Mouse (Mus musculus) left cerebral cortex, adult 8-10 months (tissue): ENCODE measurements around the gene Lrba. TPM values are rescaled to one million over a fixed set of nuclear protein-coding genes. Genes with fewer than 3 reads are reported as not detected.

Experiments used
- DNase-seq, 2 experiments: peaks; one replicate each; pipeline ENCODE4 v3.0.0; 2022; ENCODE audit warnings: low spot score in 2 of 2
- total RNA-seq, 4 experiments: library from RNA; stranded (reverse); gene quantifications; 2 replicates each; pipeline ENCODE4 v1.2.4; 2022

Gene Lrba
- total RNA-seq, result 10 to 100 TPM; 29.9 to 39.7 (median 34.5) TPM

DNA sequence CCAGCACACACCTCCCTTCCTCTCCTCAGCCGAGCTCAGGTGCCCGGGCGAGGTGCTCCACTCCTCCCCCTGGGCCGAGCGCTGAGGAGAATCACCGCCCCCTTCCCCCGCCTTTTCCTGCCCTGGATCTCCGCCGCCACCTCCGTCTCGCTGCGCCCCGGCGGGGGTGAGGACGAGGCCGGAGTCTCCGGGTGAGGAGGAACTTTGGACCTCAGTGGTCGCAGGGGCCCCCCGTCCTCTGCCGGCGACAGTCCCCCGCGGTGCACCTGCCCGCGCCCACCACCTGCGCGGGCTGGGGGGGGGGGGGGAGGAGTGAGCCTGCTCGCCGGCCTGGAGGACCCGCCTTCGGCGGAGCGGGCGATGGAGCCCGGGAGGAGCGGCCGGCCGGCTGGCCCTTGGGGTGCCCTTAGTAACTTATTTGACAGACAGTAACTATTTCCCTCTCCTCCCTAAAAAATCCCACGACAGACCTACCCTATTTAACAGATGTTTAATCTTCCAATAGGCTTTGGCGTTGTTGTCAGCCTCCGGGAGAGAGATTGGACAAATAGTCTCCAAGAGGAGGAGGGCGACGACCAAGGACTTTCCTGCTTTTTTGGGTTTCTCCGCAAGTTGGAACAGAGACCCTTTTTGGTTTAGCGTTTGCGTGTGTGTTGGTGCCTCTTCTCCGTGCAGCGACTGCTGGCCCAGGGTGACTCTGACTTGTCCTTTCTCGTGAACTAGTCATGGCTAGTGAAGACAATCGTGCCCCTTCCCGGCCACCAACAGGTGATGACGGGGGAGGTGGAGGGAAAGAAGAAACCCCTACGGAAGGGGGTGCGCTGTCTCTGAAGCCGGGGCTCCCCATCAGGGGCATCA, at the start of gene Lrba:
Lrba (plus strand) TSS at position 117 of the 858 bp plus-strand sequence.
- peak; percentile 50 to 64 for DNase-seq

DNA sequence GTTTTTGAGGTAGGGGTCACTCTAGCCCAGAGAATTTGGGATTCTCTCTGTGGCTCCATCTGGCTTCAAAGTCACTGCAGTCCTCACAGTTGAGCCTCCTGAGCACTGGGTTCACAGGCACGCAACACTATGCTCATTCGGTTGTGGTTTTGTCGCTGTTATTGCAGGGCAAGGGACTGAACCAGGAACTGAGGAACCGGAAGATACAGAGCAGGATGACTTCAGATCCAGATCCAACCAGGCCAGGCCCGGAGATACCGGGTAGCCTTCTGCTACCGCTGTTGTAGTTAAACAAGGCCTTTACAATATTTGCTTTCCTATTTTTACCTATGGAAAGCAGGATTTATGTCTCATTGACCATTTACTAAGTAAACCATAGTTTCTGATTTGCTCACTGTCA, 44.8 kb upstream of the Lrba start:
- DNase-seq, result no peak

DNA sequence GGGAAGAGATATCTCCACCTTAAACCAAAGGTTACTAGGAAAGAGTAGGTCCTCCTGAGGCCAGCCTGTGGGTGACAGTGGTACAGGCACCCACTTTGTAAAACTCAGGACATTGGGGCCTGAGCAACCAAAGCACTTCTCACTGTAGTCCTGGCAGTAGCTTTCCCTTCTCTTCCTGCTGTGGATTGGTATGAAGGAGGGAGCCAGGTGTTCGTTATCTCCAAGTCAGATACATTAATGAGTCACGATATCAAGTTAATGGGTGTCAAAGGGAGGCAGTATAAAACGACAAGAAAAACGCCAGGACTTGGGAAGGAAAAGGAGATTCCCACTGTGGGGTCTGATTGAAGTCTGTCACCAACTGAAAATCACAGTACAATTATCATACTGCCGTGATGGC, 43.4 kb upstream of the Lrba start:
- DNase-seq, result no peak

DNA sequence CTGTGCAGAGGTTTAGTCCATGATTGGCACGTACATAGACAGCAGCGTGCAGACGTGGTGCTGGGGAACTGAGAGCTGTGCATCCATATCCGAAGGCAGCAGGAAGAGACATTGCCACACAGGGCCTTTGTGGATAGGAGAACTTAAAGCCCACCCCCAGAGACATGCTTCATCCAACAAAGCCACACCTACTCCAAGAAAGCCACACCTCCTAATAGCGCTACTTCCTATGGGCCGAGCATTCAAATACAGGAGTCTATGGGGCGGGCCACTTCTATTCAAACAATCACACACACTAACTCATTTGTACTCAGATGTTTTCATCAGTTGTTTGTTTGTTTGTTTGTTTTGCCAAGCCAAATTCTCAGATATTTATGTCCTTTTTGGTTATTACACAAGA, 39.9 kb upstream of the Lrba start:
- no peak for DNase-seq

DNA sequence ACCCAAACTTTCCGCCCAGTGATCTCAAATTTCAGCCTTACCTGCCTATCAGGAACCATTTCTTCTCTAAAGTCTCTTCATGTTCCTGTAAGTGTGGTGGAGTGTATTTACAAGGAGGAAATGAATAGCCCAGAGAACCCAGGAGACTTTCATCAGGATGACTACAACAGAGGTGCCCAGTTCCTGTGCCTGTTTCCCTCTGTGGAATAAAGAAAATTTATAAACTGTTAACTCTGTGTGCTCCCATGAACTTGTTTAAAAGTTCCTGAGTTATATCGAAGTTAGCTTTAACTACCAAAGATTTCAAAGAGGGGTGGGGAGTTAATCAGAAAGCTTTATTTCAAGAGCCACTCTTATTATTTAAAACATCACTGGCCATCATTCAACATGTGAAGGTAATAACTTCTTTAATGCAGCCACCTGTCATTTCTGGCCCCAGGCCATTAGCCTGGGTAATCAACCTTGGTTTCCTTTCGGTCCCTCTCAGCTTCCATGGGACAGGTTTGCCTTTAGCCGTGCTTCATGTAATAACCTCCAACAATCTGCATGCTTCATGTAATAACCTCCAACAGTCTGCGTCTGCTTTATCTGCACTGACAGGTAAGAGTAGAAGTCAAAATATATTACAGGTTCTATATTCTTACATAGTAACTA, 36.6 kb upstream of the Lrba start:
- DNase-seq, result no peak

DNA sequence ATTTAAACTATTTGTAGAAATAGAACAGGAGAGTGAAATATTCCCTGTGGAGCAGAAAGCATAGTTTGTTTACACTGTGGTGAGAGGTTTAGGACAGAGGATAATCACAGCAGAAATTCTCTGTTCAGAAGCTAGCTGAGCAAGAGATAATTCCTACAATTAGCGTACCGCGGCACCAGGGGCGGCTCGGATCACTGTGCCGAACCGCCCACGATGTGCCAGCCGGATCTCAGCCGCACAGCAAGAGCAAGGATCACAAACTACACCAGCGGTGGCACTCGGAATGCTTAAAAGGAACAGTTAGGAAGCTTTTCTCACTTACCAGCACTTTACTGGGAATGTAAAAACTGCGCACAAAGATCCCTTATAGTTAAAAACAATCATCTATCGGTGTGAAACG, 28.5 kb upstream of the Lrba start:
- DNase-seq, result peak; percentile 6 to 19

DNA sequence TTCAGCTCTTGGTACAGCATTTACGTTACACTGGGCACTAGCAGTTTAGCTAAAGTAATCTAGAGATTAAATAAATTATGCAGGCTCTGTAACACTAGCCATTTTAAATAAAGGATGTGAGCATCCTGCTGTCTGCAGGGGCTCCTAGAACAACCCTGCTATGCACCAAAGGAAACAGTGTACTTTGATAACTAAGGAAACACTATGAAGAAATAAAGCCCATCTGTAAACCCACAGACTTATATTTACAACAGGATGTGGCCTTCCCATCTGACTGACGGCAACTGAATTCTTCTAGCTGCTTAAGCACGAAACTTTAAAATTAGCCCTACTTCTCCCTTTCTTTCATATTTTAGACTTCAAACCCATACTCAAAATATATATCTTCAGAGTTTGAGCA, 28.0 kb upstream of the Lrba start:
- DNase-seq, result no peak

DNA sequence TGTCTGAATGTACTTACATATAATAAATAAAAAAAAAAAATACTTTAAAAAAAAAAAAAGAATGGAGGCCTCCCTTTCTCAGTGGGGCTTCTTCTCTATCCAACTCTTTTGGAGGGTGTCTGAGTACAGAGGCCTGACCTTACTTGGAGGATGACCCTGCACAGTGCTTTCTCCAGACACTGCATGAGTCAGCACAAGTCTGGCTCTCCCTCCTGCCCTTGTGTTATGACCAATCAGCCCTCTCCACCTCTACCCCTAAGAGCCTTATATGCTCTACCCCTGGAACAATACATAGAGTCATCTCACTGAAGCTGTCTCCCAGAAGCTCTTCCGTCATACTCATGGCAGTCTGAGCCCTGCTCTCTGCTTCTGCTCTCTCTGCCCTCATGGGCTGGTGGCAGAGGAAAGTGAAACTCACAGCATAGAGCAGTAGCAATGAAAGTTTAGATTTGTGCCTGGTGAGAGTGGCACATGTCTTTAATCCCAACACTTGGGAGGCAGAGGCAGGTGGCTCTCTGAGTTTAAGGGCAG, 22.8 kb upstream of the Lrba start:
- no peak for DNase-seq

DNA sequence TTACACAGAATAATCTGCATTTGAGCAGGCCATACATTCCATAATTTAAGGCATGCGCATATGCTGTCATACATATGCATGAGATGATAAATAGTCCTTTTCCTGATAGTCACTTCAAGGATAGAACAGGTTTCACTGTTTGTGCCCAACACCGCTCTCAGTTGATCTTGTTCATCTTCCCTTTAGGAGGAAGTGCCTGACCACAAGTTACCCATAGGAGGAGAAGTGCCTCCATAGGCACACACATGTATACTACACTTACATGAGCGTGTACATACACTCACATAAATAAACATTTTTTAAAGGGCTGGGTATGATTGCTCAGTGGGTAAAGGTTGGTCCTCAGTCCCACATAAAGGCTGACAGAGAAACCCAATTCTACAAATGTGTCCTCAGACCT, 22.0 kb upstream of the Lrba start:
- DNase-seq, result no peak

DNA sequence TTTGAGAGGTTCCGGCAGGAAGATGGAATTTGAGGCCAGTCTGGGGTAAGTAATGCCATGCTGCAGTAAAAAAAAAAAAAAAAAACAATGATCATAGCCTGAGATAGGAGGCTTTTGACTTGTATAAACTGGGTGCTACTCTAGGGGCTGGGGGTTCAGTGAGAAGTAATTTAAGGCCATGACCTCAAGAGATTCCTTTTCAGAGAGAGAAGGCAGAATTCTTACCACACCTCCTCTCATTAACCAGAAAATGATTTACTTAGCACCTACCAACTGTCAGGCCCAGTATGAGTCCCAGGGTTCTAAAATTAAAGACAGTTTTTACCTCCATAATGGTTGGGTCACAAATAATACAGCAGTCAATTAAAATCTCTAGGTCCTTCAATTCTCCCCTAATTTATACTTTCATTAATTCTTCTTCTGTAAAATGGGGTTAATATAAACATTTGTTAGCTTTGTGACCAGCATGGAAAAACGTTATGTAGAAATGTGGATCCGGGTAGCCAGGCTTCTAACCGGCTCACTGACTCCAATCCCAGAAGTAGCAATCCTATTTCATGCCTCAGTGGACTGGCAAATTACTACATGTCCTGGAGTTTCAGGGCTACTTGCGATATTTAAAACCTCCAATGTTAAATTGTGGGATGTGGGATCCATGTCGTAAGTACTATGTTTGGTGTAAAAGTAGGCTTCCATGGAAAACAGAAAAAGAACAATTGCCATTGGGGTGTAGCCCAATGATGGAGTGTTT, 19.7 kb upstream of the Lrba start:
- DNase-seq, result no peak

DNA sequence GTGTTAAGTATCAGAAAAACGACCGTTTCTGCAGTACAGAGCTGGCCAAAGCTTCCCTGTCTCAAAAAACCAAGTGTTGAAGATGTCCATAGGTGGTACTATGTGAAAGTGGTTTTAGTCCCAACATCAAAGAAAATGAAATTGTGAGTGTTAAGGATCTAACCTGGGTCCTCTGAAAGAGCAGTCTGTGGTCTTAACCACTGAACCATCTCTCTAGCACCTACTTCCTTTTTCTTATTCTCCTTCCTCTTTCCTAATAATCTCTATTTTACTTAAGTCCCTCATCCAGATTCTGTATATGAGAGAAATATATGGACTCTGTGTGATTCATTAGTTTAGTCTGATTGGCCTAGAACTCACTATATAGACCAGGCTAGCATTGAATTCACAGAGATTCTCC, 17.9 kb upstream of the Lrba start:
- DNase-seq, result no peak

DNA sequence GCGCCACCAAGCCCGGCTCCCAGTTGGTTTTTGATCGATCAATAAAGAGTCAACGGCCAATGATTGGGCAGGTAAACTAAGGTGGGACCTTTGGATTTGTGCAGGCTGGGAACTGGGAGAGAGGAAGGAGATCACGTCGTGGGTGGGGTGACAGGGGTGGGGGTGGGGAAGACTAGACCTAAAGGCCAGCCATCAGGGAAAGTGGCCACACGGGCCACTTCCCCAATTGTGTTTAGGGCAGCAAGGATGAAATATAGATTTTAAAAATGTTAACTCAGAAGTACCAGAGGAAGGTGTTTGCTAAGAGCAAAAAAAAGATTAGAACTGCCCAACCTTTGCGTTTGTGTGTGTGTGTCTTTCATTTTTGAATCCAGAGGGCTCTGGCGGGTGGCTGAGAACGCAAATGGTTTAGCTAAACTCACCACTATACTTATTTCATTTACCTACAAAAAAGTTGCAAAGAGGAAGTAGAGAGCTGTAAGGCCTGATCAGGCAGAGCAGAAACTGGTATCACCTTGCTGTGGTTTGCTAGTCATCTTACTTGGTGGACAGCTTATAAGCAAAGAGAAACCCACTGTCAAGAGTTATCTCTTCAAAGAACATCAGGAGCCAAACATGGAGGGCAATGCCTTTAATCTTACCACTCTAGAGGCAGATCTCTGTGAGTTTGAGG, 14.1 kb upstream of the Lrba start:
- DNase-seq, result no peak

DNA sequence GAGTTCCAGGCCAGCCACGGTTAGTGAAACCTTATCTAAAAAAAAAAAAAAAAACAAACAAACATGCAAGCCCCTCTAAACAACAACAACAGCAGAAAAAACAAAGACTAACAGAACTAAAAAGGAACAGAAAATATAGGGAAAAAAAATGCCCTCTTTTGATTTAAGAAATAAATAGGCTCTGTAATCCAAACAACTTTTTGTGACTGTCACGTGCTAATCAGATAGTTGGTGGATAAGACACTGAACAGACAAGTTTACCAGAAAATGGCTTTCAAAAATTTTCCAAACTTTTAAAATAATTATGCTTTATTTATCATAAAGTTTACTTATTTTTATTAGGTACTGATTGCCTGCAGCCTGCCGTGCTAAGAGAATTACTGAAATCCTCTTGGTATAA, 13.5 kb upstream of the Lrba start:
- no peak for DNase-seq

DNA sequence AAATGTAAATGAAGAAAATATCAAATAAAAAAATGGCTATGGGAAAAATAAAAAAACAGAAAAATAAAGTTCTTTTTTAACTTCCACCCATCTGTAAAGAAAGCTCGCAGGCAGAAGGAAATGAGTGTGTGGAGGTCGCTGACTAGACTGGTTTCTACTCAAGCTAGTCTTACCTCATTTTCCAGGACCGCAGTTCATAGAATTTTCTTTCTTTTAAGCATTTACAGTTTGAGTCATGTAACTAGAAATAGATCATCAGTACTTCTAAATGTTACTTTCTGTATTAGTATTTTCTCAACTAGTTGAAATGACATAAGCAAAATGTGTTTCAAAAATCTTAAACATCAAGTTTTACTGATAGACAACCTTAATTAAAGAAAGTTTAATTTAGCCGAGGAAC, 10.2 kb upstream of the Lrba start:
- DNase-seq, result no peak

DNA sequence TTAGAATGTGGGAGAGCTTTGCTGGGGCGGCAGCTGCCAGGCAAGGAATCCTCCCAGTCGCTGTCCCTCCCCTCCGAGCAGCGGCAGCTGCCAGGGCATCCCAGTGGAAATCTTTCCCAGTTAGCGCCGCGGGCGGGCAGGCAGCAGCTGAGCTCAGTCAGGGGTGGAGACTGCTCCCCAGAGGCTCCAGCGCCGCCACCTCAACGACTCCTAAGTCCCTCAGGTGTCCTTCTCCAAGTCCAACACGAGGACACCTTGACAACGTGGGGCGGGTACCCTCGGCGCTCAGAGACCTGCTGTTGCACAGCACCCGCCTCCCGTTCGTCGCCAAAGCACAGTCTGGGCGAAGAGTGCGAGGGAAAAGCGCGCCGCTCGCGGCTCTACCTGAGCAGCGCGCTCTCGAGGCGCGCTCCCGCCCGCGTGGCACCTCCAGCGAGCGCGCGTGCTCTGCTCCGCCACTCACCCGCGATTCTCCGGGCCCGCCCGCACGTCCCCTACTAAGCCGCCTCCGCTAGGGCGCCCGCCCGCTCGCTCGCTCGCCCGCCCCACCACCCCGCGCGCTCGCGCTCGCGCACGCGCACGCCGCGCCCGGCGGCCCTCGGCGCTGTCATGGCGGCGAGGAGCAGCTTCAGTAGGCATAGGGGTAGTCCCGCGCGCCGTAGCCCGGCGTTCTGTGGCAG, 706 bp upstream of the Lrba start:
- DNase-seq, result peak; percentile 73 to 86

DNA sequence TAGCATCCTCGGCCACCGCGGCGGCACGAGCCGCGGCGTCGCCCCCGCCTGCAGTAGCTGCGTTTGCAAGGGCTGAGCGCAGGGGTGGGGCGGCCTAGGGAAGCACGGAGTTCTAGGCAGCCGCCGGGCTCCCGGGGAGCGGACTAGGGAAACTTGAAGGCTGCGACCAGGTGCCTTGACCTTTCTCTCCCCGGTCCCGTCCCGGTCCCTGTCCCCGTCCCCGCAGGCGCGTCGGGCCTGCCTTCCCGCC, 241 bp upstream of the Lrba start:
- DNase-seq, result no peak

DNA sequence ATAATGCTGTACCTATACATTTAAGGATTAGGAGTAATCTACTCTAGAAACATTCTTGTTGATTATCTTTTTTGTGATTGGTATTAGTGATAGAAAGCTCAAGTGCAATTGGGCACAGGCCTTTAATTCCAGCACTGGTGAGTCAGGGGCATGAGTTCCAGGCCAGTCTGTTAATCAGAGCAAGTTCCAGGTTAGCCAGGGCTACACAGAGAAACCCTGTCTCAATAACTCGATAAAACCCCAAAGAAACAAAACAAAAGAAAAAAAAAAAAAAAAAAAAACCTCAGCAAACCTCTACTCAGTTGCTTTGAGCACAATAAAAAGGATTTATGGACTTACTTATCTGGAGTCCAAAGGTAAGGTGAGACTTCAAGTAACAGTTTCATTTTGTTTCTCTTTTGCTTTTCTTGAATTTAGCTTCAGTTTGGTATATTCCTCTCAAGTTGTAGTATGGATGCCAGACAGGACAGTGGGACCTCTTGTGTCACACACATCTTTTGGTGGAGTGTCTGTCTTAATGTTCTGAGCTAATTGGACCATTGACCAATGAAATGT, 7.1 kb downstream of the Lrba start:
- no peak for DNase-seq

DNA sequence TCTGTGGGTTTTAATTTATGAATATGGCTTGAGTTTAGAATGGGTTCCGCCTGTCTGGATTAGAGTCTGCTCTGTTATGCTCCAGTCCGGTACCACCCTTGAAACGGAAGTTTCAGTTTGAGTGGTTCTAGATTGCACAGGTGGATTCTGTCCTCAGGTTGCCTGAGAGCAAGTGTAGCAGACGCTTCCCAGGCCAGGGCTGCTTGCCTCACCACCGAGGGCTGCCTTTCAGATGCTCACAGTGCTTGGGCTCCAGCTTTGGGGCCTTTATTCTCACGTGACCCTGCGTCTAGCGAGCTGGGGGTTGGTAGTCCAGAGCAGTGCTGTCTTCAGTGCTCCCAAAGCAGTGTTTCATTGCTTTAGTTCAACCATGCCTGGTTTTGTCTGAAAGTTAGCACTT, 22.7 kb downstream of the Lrba start:
- DNase-seq, result no peak

DNA sequence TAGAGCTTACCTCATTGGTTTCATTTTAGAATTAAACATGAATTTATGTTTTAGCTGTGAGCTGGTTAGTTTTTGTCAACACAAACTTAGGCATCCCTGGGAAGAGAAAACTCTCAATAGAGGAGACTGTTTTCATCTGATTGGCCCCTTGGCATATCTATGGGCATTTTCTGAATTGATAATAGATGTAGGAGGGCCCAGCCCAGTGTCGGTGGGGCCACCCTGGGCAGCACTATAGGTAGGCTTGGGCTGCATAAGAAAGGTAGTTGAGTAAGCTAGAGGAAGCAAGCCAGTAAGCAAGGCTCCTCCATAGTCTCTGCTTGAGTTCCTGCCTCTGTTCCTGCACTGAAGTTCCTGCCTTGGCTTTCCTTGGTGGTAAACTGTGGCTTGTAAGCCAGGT, 26.7 kb downstream of the Lrba start:
- no peak for DNase-seq

DNA sequence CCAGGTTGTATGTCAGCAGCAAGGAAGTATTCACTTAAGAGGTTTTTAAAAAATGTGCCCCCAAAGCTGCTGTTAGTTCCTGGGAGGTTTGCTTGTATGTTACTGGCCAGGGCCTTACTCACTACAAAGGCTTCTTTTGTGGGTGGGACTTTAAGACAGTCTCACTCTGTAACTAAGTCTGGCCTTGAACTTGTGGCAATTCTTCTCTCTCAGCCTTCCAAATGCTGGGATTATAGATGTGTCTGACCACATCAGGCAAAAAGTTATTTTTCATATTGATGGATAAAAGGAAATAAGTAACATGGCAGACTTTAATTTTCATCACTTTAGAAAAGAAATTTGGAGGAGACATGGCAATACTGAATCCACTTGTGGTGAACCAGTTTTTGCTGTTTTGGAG, 28.1 kb downstream of the Lrba start:
- no peak for DNase-seq

DNA sequence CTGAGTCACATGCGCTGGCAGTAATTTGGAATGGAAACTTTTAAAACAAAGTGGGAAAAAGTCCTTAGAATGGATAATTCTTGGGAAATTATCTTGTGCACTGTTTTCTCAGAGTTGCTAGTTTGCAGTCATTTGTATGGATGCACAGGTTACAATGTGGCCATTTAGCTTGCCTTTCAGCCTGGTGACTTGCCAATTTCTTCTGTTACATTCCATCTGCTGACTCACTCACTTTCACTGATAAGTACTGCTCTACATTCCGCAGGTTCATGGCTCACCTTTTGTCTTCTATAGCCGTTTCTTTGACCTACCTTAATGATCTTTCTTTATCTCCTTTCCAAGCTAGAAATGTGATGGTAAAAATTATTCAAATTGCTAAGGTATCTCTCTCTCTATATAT, 28.6 kb downstream of the Lrba start:
- no peak for DNase-seq
